Mouse (Mus musculus): ENCODE results near the gene Tnc.
A peak's percentile ranks its signal among the peaks of the same experiment; 100 is the strongest.

Gene Tnc

GRCm38 (mm10) chr4:64046831-64047493 is at the start of gene Tnc:
Gene Tnc (minus strand): TSS chr4:64047015.
- DNase-seq (ENCODE audit: low spot score in 2 of 2), result peak; percentile 66 to 78

GRCm38 (mm10) chr4:64094221-64094620 is 47.4 kb upstream of the Tnc start:
- DNase-seq (ENCODE audit: low spot score in 2 of 2), result peak in 1 of 2 experiments; percentile 22

- DNase-seq (ENCODE audit: low spot score in 2 of 2), result no peak
These were observed 46.0 kb upstream of the Tnc start for GRCm38 (mm10) chr4:64092857-64093256.

- DNase-seq (ENCODE audit: low spot score in 2 of 2), result no peak
These were observed 42.6 kb upstream of the Tnc start for GRCm38 (mm10) chr4:64089378-64089777.

GRCm38 (mm10) chr4:64087675-64088074 is 40.9 kb upstream of the Tnc start:
- DNase-seq (ENCODE audit: low spot score in 2 of 2), result no peak

- DNase-seq (ENCODE audit: low spot score in 2 of 2), result no peak
These were observed 39.3 kb upstream of the Tnc start for GRCm38 (mm10) chr4:64085993-64086567.

GRCm38 (mm10) chr4:64083858-64084257 is 37.0 kb upstream of the Tnc start:
- DNase-seq (ENCODE audit: low spot score in 2 of 2), result no peak

- no peak for DNase-seq (ENCODE audit: low spot score in 2 of 2)
These were observed 31.3 kb upstream of the Tnc start for GRCm38 (mm10) chr4:64078029-64078619.

- DNase-seq (ENCODE audit: low spot score in 2 of 2), result no peak
These were observed 29.7 kb upstream of the Tnc start for GRCm38 (mm10) chr4:64076349-64077025.

- peak in 1 of 2 experiments; percentile 12 for DNase-seq (ENCODE audit: low spot score in 2 of 2)
These were observed 27.9 kb upstream of the Tnc start for GRCm38 (mm10) chr4:64074725-64075124.

GRCm38 (mm10) chr4:64067394-64067793 is 20.6 kb upstream of the Tnc start:
- DNase-seq (ENCODE audit: low spot score in 2 of 2), result no peak

GRCm38 (mm10) chr4:64065266-64065665 is 18.5 kb upstream of the Tnc start:
- DNase-seq (ENCODE audit: low spot score in 2 of 2), result no peak

GRCm38 (mm10) chr4:64058856-64059231 is 12.0 kb upstream of the Tnc start:
- no peak for DNase-seq (ENCODE audit: low spot score in 2 of 2)

GRCm38 (mm10) chr4:64058048-64058855 is 11.4 kb upstream of the Tnc start:
- DNase-seq (ENCODE audit: low spot score in 2 of 2), result no peak

- no peak for DNase-seq (ENCODE audit: low spot score in 2 of 2)
These were observed 1.4 kb upstream of the Tnc start for GRCm38 (mm10) chr4:64048177-64048576.

- no peak for DNase-seq (ENCODE audit: low spot score in 2 of 2)
These were observed 2.9 kb downstream of the Tnc start for GRCm38 (mm10) chr4:64043893-64044292.

GRCm38 (mm10) chr4:64043371-64043770 is 3.4 kb downstream of the Tnc start:
- DNase-seq (ENCODE audit: low spot score in 2 of 2), result peak in 1 of 2 experiments; percentile 13

GRCm38 (mm10) chr4:64039091-64039490 is 7.7 kb downstream of the Tnc start:
- no peak for DNase-seq (ENCODE audit: low spot score in 2 of 2)

- DNase-seq (ENCODE audit: low spot score in 2 of 2), result no peak
These were observed 9.3 kb downstream of the Tnc start for GRCm38 (mm10) chr4:64037513-64037912.

GRCm38 (mm10) chr4:64034724-64035123 is 12.1 kb downstream of the Tnc start:
- no peak for DNase-seq (ENCODE audit: low spot score in 2 of 2)

- DNase-seq (ENCODE audit: low spot score in 2 of 2), result no peak
These were observed 13.6 kb downstream of the Tnc start for GRCm38 (mm10) chr4:64033191-64033590.

- DNase-seq (ENCODE audit: low spot score in 2 of 2), result no peak
These were observed 17.3 kb downstream of the Tnc start for GRCm38 (mm10) chr4:64029486-64029885.
